Mouse (Mus musculus): ENCODE measurements at regions not wholly inside any gene's neighbourhood (a gene's known extent, or its start where the extent isn't known, plus 50 kb on each side); places are given as distances from the start of the nearest gene placed in this dataset.
"Not testable (repeated sequence)": the region's sequence is repeated elsewhere in the genome, so short reads cannot be mapped to it uniquely, and the experiment has no call there.

DNA sequence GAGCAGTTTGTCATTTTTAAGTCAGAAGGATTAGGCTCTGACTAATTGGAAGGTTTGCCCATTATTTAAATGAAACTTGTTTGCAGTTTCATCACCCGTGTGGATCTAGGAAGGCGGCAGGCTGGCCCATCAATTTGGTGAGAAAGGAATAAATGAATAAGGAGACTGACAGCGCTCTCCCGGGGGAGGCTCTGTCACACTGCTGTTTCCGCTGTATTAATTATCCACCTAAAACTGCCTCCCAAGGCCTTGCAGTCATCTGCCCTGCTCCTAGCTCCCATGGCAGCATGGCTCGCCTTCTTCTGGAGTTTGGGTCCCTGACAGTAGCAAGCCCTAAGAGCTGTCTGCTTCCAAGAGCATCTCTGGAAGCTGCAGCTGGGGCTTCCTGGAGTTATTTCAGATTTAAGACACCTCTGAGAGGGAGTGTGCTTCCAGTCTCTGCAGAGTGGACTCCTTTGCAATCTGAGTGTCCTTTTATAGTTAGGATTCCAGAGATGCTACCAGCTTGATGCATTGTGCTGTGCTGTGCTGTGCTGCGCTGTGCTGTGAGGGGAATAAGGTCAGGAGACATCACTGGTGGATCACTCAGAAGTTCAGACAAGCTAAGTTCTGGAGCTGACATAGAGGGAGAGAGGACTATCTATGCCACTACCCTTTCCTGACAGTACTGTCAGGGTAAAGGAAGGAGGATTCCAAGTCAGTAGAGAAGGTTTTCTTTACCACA lies 452.9 kb upstream of the Arid1b start:
- DNase-seq (ENCODE audit: low read depth, low spot score): no peak

DNA sequence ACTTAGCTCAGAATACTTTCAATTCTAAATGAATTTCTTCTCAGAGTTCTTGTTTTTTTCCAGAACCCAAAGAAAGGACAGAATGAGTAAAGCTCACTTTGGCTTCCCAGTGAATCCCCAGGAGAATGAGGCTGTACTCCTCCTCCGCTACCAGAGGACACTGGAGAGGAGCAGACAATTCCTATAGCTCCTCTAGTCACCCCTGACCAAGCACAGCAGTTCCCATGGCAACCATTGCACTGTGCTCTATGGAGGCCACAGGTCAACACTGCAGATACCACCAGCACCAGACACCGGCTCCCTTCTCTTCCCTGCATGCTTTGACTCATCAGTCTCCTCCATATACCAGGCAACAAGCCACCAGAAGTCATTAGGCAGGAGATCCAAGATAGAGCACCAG lies 447.6 kb upstream of the Arid1b start:
- no peak for DNase-seq (ENCODE audit: low read depth, low spot score)

DNA sequence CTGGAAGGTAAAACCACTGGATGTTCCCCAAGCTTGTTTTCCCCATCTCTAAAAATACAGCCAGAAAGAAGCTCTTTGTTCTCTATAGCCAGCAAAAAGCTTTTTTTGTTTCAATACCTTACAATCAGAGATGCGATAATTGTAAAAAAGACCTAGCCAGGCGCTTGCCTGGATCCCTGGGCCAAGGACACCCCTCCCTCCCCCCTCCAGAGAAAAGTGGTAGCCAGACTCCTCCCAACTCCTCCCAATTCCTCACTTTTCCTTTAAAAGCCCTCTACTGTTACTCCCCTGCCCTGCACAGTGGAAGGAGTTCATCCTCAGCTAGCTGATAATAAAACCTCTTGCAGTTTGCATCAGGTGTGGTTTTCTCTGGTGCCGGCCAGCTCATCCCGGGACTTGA lies 441.1 kb upstream of the Arid1b start:
- not testable (repeated sequence) for DNase-seq (ENCODE audit: low read depth, low spot score)

GRCm38 (mm10) chr17:4563641-4564040 lies 430.5 kb upstream of the Arid1b start:
- DNase-seq (ENCODE audit: low read depth, low spot score): no peak

GRCm38 (mm10) chr17:4576883-4577282 lies 417.2 kb upstream of the Arid1b start:
- no peak for DNase-seq (ENCODE audit: low read depth, low spot score)

- no peak for DNase-seq (ENCODE audit: low read depth, low spot score)
Measured at GRCm38 (mm10) chr17:4581851-4582250, 412.3 kb upstream of the Arid1b start.

GRCm38 (mm10) chr17:4610481-4610880 lies 383.7 kb upstream of the Arid1b start:
- no peak for DNase-seq (ENCODE audit: low read depth, low spot score)

GRCm38 (mm10) chr17:4610993-4611392 lies 383.1 kb upstream of the Arid1b start:
- no peak for DNase-seq (ENCODE audit: low read depth, low spot score)

GRCm38 (mm10) chr17:4611711-4612110 lies 382.4 kb upstream of the Arid1b start:
- DNase-seq (ENCODE audit: low read depth, low spot score): no peak

- no peak for DNase-seq (ENCODE audit: low read depth, low spot score)
Measured at GRCm38 (mm10) chr17:4612136-4612535, 382.0 kb upstream of the Arid1b start.

DNA sequence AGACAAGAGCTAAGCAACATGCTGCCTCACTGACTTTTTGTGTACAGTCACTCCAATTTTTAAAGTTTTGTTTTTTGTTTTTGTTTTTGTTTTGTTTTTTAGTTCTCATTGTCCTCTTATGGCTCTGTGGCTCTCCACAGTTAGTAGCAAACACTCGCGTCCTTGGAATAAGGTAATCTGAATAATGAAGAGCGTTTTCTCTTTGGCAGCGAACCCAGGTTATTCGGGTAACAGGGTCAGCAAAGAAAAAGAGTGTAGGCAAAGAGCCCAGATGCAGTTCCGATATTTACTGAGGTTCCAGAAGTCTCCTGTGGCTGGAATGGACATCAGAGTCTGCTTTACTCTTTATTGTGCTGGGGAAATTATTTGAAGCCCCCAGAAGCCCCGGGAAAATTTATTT lies 381.4 kb upstream of the Arid1b start:
- DNase-seq (ENCODE audit: low read depth, low spot score): no peak

DNA sequence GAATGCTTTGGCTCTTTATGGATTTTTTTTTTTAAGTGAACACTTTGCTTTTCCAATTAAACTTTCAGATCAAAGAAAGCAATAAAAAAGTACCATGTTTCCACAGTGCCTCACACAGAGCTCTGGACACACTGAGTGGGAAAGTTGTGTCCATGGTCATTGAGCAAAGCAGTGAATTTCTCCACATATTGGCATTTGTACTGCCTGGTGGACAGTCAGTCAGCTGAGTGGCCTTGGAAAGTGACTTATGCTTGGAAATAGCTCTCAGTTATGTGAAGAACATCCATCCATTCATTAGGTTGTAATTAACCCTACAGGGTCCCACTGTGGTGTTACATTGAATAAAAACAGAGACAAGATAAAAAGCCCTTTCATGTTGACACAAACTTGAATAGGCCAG lies 373.8 kb upstream of the Arid1b start:
- no peak for DNase-seq (ENCODE audit: low read depth, low spot score)

GRCm38 (mm10) chr17:4626126-4626525 lies 368.0 kb upstream of the Arid1b start:
- not testable (repeated sequence) for DNase-seq (ENCODE audit: low read depth, low spot score)

- no peak for DNase-seq (ENCODE audit: low read depth, low spot score)
Measured at GRCm38 (mm10) chr17:4627542-4627941, 366.6 kb upstream of the Arid1b start.

- no peak for DNase-seq (ENCODE audit: low read depth, low spot score)
Measured at GRCm38 (mm10) chr17:4631122-4631521, 363.0 kb upstream of the Arid1b start.

- no peak for DNase-seq (ENCODE audit: low read depth, low spot score)
Measured at GRCm38 (mm10) chr17:4632506-4632905, 361.6 kb upstream of the Arid1b start.

GRCm38 (mm10) chr17:4633771-4634170 lies 360.4 kb upstream of the Arid1b start:
- no peak for DNase-seq (ENCODE audit: low read depth, low spot score)

- no peak for DNase-seq (ENCODE audit: low read depth, low spot score)
Measured at GRCm38 (mm10) chr17:4636796-4637353, 357.3 kb upstream of the Arid1b start.

GRCm38 (mm10) chr17:4639531-4639930 lies 354.6 kb upstream of the Arid1b start:
- DNase-seq (ENCODE audit: low read depth, low spot score): no peak

DNA sequence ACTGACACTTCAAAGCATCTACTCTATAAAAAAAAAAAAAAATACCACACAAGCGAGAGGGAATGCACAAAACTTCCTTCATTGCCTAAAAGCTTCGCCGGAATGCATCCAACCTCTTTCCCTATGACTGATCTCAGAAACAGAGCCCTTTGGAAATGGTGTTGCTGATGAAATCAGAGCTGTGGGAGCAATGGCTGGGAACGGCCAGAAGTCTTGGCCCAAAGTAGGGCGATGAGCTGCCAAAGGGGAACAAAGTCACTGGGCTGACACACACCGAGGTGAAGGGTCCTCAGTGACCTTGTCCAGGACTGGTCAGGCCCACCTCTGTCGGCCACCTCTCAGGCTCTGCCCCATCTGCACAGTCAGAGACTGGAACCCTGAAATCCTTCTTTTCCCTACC lies 353.6 kb upstream of the Arid1b start:
- DNase-seq (ENCODE audit: low read depth, low spot score): no peak

- DNase-seq (ENCODE audit: low read depth, low spot score): no peak
Measured at GRCm38 (mm10) chr17:4641166-4641565, 353.0 kb upstream of the Arid1b start.

- no peak for DNase-seq (ENCODE audit: low read depth, low spot score)
Measured at GRCm38 (mm10) chr17:4642046-4642445, 352.1 kb upstream of the Arid1b start.

DNA sequence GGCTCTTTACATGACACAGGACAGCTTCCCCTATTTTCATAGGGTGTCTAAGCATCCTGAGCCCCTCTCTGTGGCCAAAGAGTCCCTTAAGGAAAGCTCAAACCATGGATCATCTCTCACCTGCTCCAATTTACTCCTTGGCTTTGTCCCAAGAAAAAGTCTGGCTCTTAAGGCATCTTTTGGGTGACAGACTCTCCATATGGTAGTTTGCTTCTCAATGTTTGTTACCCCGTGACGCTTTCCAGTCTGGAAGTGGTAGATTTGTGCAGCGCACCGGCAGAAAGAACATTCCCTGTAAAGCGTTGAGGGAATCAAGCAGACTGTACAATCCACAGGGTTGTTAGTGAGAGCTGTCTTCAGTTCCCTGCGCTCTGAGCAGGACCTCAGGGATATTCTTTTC lies 350.8 kb upstream of the Arid1b start:
- DNase-seq (ENCODE audit: low read depth, low spot score): no peak

GRCm38 (mm10) chr17:4648603-4649002 lies 345.5 kb upstream of the Arid1b start:
- no peak for DNase-seq (ENCODE audit: low read depth, low spot score)
